Mouse (Mus musculus) ES-Bruce4 (cell line): ENCODE data around the gene Zfp78. TPM values are rescaled to one million over a fixed set of nuclear protein-coding genes. Genes with fewer than 3 reads are reported as not detected.

Experiments used
- H3K27ac ChIP-seq: 2 replicates; pipeline ENCODE4 v1.5.1; 2012; ENCODE audit warnings: low read length, inconsistent platforms; ENCODE audit not compliant: insufficient read depth
- H3K27me3 ChIP-seq: 2 replicates; pipeline ENCODE4 v1.6.1; 2012; ENCODE audit warnings: mild to moderate bottlenecking, low read length, inconsistent platforms; ENCODE audit not compliant: control insufficient read depth, poor library complexity, insufficient read depth, severe bottlenecking
- H3K36me3 ChIP-seq: 2 replicates; pipeline ENCODE4 v1.6.1; 2012; ENCODE audit warnings: inconsistent platforms, mild to moderate bottlenecking, low read length, moderate library complexity; ENCODE audit not compliant: control insufficient read depth, poor library complexity, insufficient read depth, severe bottlenecking
- H3K4me1 ChIP-seq: one replicate; pipeline ENCODE4 v1.8.1; 2011; ENCODE audit warnings: low read length; ENCODE audit not compliant: control insufficient read depth, insufficient read depth
- H3K4me3 ChIP-seq: 2 replicates; pipeline ENCODE4 v1.5.1; 2011; ENCODE audit warnings: low read depth, mild to moderate bottlenecking, low read length
- H3K9ac ChIP-seq: 2 replicates; pipeline ENCODE4 v1.6.1; 2012; ENCODE audit warnings: low read depth, mild to moderate bottlenecking, inconsistent platforms; ENCODE audit not compliant: poor library complexity, severe bottlenecking
- H3K9me3 ChIP-seq: replicated peaks from 2 replicates; pipeline ENCODE4 v1.6.1; 2012; ENCODE audit warnings: mild to moderate bottlenecking, low read length, inconsistent platforms; ENCODE audit not compliant: control insufficient read depth, poor library complexity, insufficient read depth, severe bottlenecking
- CTCF ChIP-seq: IDR thresholded peaks from one replicate; pipeline ENCODE4 v1.8.1; 2011; ENCODE audit warnings: low read depth, low read length
- EP300 ChIP-seq: IDR thresholded peaks from 2 replicates; pipeline ENCODE4 v1.6.1; 2011; ENCODE audit warnings: low read depth, low read length; ENCODE audit not compliant: insufficient read depth
- POLR2A ChIP-seq: IDR thresholded peaks from one replicate; pipeline ENCODE4 v1.8.1; 2011; ENCODE audit warnings: low read length; ENCODE audit not compliant: insufficient read depth
- polyA plus RNA-seq: library from polyadenylated mRNA; stranded (reverse); fragments of >200 nt; gene quantifications from 2 replicates; pipeline ENCODE4 v1.2.4, GENCODE M21; 2011; ENCODE audit warnings: low read depth; ENCODE audit not compliant: missing spikeins, insufficient read depth, insufficient read length

Zfp78 gene
- polyA plus RNA-seq, 1 experiment, result 1.2 TPM

GRCm38 (mm10) chr7:6429381-6429780, 66.3 kb downstream of the Zfp78 start:
- H3K4me1 ChIP-seq, result no peaks in the 10 kb centered on the region
- TF ChIP-seq POLR2A (no peak), CTCF (peak; percentile 10)
- H3K27me3 ChIP-seq, result no peaks in the 10 kb centered on the region
- H3K27ac ChIP-seq, result no peak overlapping the region
- H3K9me3 ChIP-seq, result peaks cover 6% of the 10 kb centered on the region; the same call in 1 of the 2 replicates
- no peak overlapping the region for H3K9ac ChIP-seq
- H3K36me3 ChIP-seq, result no peaks in the 10 kb centered on the region
- H3K4me3 ChIP-seq, result no peak overlapping the region

GRCm38 (mm10) chr7:6430342-6430741, 67.3 kb downstream of the Zfp78 start:
- peaks cover 6% of the 10 kb centered on the region; the same call in 1 of the 2 replicates for H3K9me3 ChIP-seq
- H3K27ac ChIP-seq, result no peak overlapping the region
- no peak overlapping the region for H3K9ac ChIP-seq
- H3K36me3 ChIP-seq, result no peaks in the 10 kb centered on the region
- TF ChIP-seq CTCF (peak; percentile 88), EP300 (no peak)
- H3K4me3 ChIP-seq, result no peak overlapping the region
- no peaks in the 10 kb centered on the region for H3K27me3 ChIP-seq
- no peaks in the 10 kb centered on the region for H3K4me1 ChIP-seq

Other genes starting within 250 kb of the Zfp78 start
- 24.1 and 30.9 TPM in 2 replicates for gene Zfp787, start 207.3 kb upstream of the Zfp78 start, polyA plus RNA-seq
- 33.7 and 41.1 TPM in 2 replicates for gene Zfp444, start 191.1 kb upstream of the Zfp78 start, polyA plus RNA-seq
- gene Galp, start 166.2 kb upstream of the Zfp78 start, polyA plus RNA-seq, result not detected in 2 replicates
- gene Zscan5b, start 141.0 kb upstream of the Zfp78 start, polyA plus RNA-seq, result 0.33 and 0.40 TPM in 2 replicates
- 40.1 and 42.4 TPM in 2 replicates for gene Epp13, start 110.6 kb upstream of the Zfp78 start, polyA plus RNA-seq
- 12.7 and 12.8 TPM in 2 replicates for gene Zfp667, start 76.7 kb upstream of the Zfp78 start, polyA plus RNA-seq
- gene Zfp583, start 32.0 kb upstream of the Zfp78 start, polyA plus RNA-seq, result 4.4 and 6.2 TPM in 2 replicates
- gene Gm3854, start 19.5 kb upstream of the Zfp78 start, polyA plus RNA-seq, result 3.2 and 3.8 TPM in 2 replicates
- gene Zfp28, start 20.0 kb downstream of the Zfp78 start, polyA plus RNA-seq, result 3.2 and 4.5 TPM in 2 replicates
- gene Smim17, start 35.4 kb downstream of the Zfp78 start, polyA plus RNA-seq, result 1.1 and 1.3 TPM in 2 replicates
- gene Gm20715, start 47.0 kb downstream of the Zfp78 start, polyA plus RNA-seq, result 0.32 and 0.34 TPM in 2 replicates
- gene Olfr1344, start 75.4 kb downstream of the Zfp78 start, polyA plus RNA-seq, result not detected in 2 replicates
- not detected in 2 replicates for gene Olfr1336, start 92.9 kb downstream of the Zfp78 start, polyA plus RNA-seq
- not detected in 2 replicates for gene Olfr1346, start 103.8 kb downstream of the Zfp78 start, polyA plus RNA-seq
- gene Olfr5, start 123.7 kb downstream of the Zfp78 start, polyA plus RNA-seq, result not detected in 2 replicates
- not detected in 2 replicates for gene Olfr1347, start 136.5 kb downstream of the Zfp78 start, polyA plus RNA-seq
- gene Olfr1348, start 145.5 kb downstream of the Zfp78 start, polyA plus RNA-seq, result not detected in 2 replicates
- 0.48 TPM in 1 of 2 replicates, not detected in the other for gene Olfr1349, start 159.7 kb downstream of the Zfp78 start, polyA plus RNA-seq
- not detected in 2 replicates for gene Olfr1350, start 201.6 kb downstream of the Zfp78 start, polyA plus RNA-seq